Mouse (Mus musculus): ENCODE data around the gene Sidt2. TPM values are rescaled to one million over a fixed set of nuclear protein-coding genes. Genes with fewer than 3 reads are reported as not detected.

The Sidt2 gene
- 33.4 and 37.2 TPM in 2 replicates for polyA plus RNA-seq (2015; fragmentation: Nextera tagmentation; extraction: Ambion mirVana)

DNA sequence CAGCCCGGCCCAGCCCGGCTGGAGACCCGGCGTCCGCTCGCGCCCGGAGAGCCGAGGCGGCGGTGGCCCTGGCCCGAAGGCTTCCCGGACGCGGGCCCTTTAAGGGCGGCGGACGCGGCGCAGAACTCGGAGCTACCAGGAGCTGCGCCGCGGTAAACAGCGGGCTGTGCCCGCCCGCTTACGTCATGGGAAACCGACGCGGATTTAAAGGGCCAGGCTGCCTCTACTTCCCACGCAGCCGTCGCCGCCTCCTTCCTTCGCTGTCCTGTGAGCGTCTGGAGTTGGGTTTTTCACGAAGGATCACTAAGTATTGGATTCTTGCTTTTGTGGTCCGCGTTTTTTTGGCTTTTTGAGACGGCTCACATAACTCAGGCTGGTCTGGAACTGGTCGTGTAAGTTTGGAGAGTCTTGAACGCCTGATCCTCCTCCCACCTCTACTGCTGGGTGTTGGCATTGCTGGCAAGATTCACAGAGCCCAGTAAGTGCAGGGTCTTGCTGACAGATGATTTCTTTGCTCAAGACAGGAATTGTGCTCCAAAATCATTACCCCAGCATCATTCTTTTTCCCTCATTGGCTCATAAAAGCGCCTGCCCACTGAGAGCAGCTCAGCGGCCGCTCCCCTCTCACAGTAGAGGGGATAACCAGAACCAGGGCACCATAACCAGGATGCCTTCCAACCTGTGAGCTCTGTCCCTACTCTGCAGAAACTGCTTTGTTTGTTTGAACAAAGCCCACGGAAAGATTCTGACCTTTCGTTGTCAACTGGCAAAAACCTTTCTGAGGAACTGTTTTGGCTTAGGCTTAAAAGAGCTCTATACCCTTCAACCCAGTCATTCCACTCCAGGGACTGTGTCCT, at the start of gene Sidt2:
TSS of gene Sidt2 (minus strand) at position 152 of the 857 bp plus-strand sequence.
- Histone ChIP-seq H3K9me3 (ENCODE audit: control insufficient read depth, low read length) (no peaks in the 10 kb centered on the region), H3K4me3 (ENCODE audit: low read length) (peak within 1 kb of the TSS; percentile 89), H3K4me1 (ENCODE audit: control insufficient read depth, insufficient read depth, low read length) (peaks cover 15% of the 10 kb centered on the region), H3K4me2 (ENCODE audit: low read depth, low read length) (peak within 1 kb of the TSS; percentile 87), H3K27ac (ENCODE audit: low read length) (peak within 1 kb of the TSS; percentile 91), H3K27me3 (replicated peaks; ENCODE audit: control insufficient read depth, insufficient read depth, low read length) (no peaks in the 10 kb centered on the region), H3K36me3 (ENCODE audit: control insufficient read depth, insufficient read depth, low read length) (0 out of 2 replicates have a peak, but pooled peaks cover 3% of the 10 kb centered on the region), H3K9ac (ENCODE audit: low read depth, low read length) (peak within 1 kb of the TSS; percentile 85)
- ATAC-seq: peak; percentile 97
- WGBS: 1% methylated on average over 48 of the region's 48 CpGs

DNA sequence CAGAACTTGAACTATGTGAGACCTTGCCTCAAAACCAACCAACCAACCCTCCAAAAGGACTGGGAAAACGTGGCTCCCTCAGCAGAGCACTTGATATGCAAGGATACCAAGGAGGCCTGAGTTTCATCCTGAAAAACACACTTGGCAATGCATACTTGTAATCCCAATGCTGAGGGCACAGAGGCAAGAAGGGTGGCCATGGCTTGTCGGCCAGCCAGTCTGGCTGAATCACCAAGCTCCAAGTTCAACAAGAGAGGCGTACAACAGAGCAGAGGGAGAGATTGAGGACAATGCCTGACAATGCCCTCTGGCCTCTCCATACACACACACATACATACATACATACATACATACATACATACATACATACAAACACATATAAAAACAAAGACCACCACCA, 49.5 kb upstream of the Sidt2 start:
- no peaks in the 10 kb centered on the region for H3K4me1 ChIP-seq (ENCODE audit: control insufficient read depth, insufficient read depth, low read length)
- H3K9ac ChIP-seq (ENCODE audit: low read depth, low read length): no peak overlapping the region
- no peak overlapping the region for H3K27ac ChIP-seq (ENCODE audit: low read length)
- no peaks in the 10 kb centered on the region for H3K36me3 ChIP-seq (ENCODE audit: control insufficient read depth, insufficient read depth, low read length)
- ATAC-seq: no peak
- no peak overlapping the region for H3K4me3 ChIP-seq (ENCODE audit: low read length)
- no peaks in the 10 kb centered on the region for H3K9me3 ChIP-seq (ENCODE audit: control insufficient read depth, low read length)
- no peak overlapping the region for H3K4me2 ChIP-seq (ENCODE audit: low read depth, low read length)
- H3K27me3 ChIP-seq (replicated peaks; ENCODE audit: control insufficient read depth, insufficient read depth, low read length): no peaks in the 10 kb centered on the region
- 66% methylated on average over 3 of the region's 3 CpGs for WGBS

- peak; percentile 44; the same call in 1 of the 2 replicates for ATAC-seq
- H3K4me3 ChIP-seq (ENCODE audit: low read length): no peak overlapping the region
- H3K27me3 ChIP-seq (replicated peaks; ENCODE audit: control insufficient read depth, insufficient read depth, low read length): no peaks in the 10 kb centered on the region
- H3K4me2 ChIP-seq (ENCODE audit: low read depth, low read length): no peak overlapping the region
- H3K4me1 ChIP-seq (ENCODE audit: control insufficient read depth, insufficient read depth, low read length): no peaks in the 10 kb centered on the region
- H3K9me3 ChIP-seq (ENCODE audit: control insufficient read depth, low read length): no peaks in the 10 kb centered on the region
- WGBS: 8% methylated on average over 7 of the region's 7 CpGs
- H3K27ac ChIP-seq (ENCODE audit: low read length): no peak overlapping the region
- H3K9ac ChIP-seq (ENCODE audit: low read depth, low read length): no peak overlapping the region
- H3K36me3 ChIP-seq (ENCODE audit: control insufficient read depth, insufficient read depth, low read length): no peaks in the 10 kb centered on the region
Observed at GRCm38 (mm10) chr9:46003729-46004128, 48.7 kb upstream of the Sidt2 start.

- Histone ChIP-seq H3K27me3 (replicated peaks; ENCODE audit: control insufficient read depth, insufficient read depth, low read length) (no peaks in the 10 kb centered on the region), H3K36me3 (ENCODE audit: control insufficient read depth, insufficient read depth, low read length) (no peaks in the 10 kb centered on the region), H3K9me3 (ENCODE audit: control insufficient read depth, low read length) (no peaks in the 10 kb centered on the region), H3K4me3 (ENCODE audit: low read length) (no peak overlapping the region), H3K27ac (ENCODE audit: low read length) (no peak overlapping the region), H3K4me1 (ENCODE audit: control insufficient read depth, insufficient read depth, low read length) (no peaks in the 10 kb centered on the region), H3K9ac (ENCODE audit: low read depth, low read length) (no peak overlapping the region), H3K4me2 (ENCODE audit: low read depth, low read length) (no peak overlapping the region)
- no peak for ATAC-seq
- WGBS: 72% methylated on average over 4 of the region's 4 CpGs
Observed at GRCm38 (mm10) chr9:45999009-45999408, 44.0 kb upstream of the Sidt2 start.

GRCm38 (mm10) chr9:45985229-45985567, 30.1 kb upstream of the Sidt2 start:
- Histone ChIP-seq H3K4me1 (ENCODE audit: control insufficient read depth, insufficient read depth, low read length) (peaks cover 14% of the 10 kb centered on the region), H3K4me2 (ENCODE audit: low read depth, low read length) (peak overlapping the region; percentile 78), H3K4me3 (ENCODE audit: low read length) (peak overlapping the region; percentile 93), H3K27me3 (replicated peaks; ENCODE audit: control insufficient read depth, insufficient read depth, low read length) (no peaks in the 10 kb centered on the region), H3K27ac (ENCODE audit: low read length) (peak overlapping the region; percentile 94), H3K36me3 (ENCODE audit: control insufficient read depth, insufficient read depth, low read length) (no peaks in the 10 kb centered on the region), H3K9ac (ENCODE audit: low read depth, low read length) (peak overlapping the region; percentile 95), H3K9me3 (ENCODE audit: control insufficient read depth, low read length) (no peaks in the 10 kb centered on the region)
- WGBS: under 1% methylated on average over 4 of the region's 4 CpGs
- peak; percentile 69 for ATAC-seq

- peak; percentile 96 for ATAC-seq
- peaks cover 14% of the 10 kb centered on the region for H3K4me1 ChIP-seq (ENCODE audit: control insufficient read depth, insufficient read depth, low read length)
- no peaks in the 10 kb centered on the region for H3K27me3 ChIP-seq (replicated peaks; ENCODE audit: control insufficient read depth, insufficient read depth, low read length)
- peak overlapping the region; percentile 94 for H3K27ac ChIP-seq (ENCODE audit: low read length)
- under 1% methylated on average over 64 of the region's 76 CpGs for WGBS
- peak overlapping the region; percentile 95 for H3K9ac ChIP-seq (ENCODE audit: low read depth, low read length)
- peak overlapping the region; percentile 93 for H3K4me3 ChIP-seq (ENCODE audit: low read length)
- H3K9me3 ChIP-seq (ENCODE audit: control insufficient read depth, low read length): no peaks in the 10 kb centered on the region
- H3K4me2 ChIP-seq (ENCODE audit: low read depth, low read length): peak overlapping the region; percentile 79
- H3K36me3 ChIP-seq (ENCODE audit: control insufficient read depth, insufficient read depth, low read length): no peaks in the 10 kb centered on the region
Observed at GRCm38 (mm10) chr9:45984409-45985228, 29.6 kb upstream of the Sidt2 start.

- peak overlapping the region; percentile 93 for H3K4me3 ChIP-seq (ENCODE audit: low read length)
- peaks cover 14% of the 10 kb centered on the region for H3K4me1 ChIP-seq (ENCODE audit: control insufficient read depth, insufficient read depth, low read length)
- H3K9me3 ChIP-seq (ENCODE audit: control insufficient read depth, low read length): no peaks in the 10 kb centered on the region
- H3K36me3 ChIP-seq (ENCODE audit: control insufficient read depth, insufficient read depth, low read length): no peaks in the 10 kb centered on the region
- H3K27ac ChIP-seq (ENCODE audit: low read length): peak overlapping the region; percentile 94
- H3K9ac ChIP-seq (ENCODE audit: low read depth, low read length): peak overlapping the region; percentile 95
- H3K27me3 ChIP-seq (replicated peaks; ENCODE audit: control insufficient read depth, insufficient read depth, low read length): no peaks in the 10 kb centered on the region
- peak overlapping the region; percentile 79 for H3K4me2 ChIP-seq (ENCODE audit: low read depth, low read length)
- peak; percentile 24 for ATAC-seq
- under 1% methylated on average over 23 of the region's 23 CpGs for WGBS
Observed at GRCm38 (mm10) chr9:45983676-45984408, 28.8 kb upstream of the Sidt2 start.

- H3K4me3 ChIP-seq (ENCODE audit: low read length): no peak overlapping the region
- no peak for ATAC-seq
- H3K9ac ChIP-seq (ENCODE audit: low read depth, low read length): no peak overlapping the region
- H3K4me1 ChIP-seq (ENCODE audit: control insufficient read depth, insufficient read depth, low read length): peaks cover 14% of the 10 kb centered on the region
- no peaks in the 10 kb centered on the region for H3K36me3 ChIP-seq (ENCODE audit: control insufficient read depth, insufficient read depth, low read length)
- no peak overlapping the region for H3K4me2 ChIP-seq (ENCODE audit: low read depth, low read length)
- no peaks in the 10 kb centered on the region for H3K27me3 ChIP-seq (replicated peaks; ENCODE audit: control insufficient read depth, insufficient read depth, low read length)
- H3K27ac ChIP-seq (ENCODE audit: low read length): no peak overlapping the region
- H3K9me3 ChIP-seq (ENCODE audit: control insufficient read depth, low read length): no peaks in the 10 kb centered on the region
Observed at GRCm38 (mm10) chr9:45981331-45981730, 26.3 kb upstream of the Sidt2 start.

- Histone ChIP-seq H3K27me3 (replicated peaks; ENCODE audit: control insufficient read depth, insufficient read depth, low read length) (no peaks in the 10 kb centered on the region), H3K9me3 (ENCODE audit: control insufficient read depth, low read length) (no peaks in the 10 kb centered on the region), H3K4me2 (ENCODE audit: low read depth, low read length) (no peak overlapping the region), H3K36me3 (ENCODE audit: control insufficient read depth, insufficient read depth, low read length) (no peaks in the 10 kb centered on the region), H3K9ac (ENCODE audit: low read depth, low read length) (no peak overlapping the region), H3K27ac (ENCODE audit: low read length) (no peak overlapping the region), H3K4me1 (ENCODE audit: control insufficient read depth, insufficient read depth, low read length) (peaks cover 14% of the 10 kb centered on the region), H3K4me3 (ENCODE audit: low read length) (no peak overlapping the region)
- 77% methylated on average over 1 of the region's 1 CpGs for WGBS
- ATAC-seq: no peak
Observed at GRCm38 (mm10) chr9:45980611-45981010, 25.6 kb upstream of the Sidt2 start.

Data from intestine, embryonic 16.5 days (tissue).